Mouse (Mus musculus) liver, postnatal 0 days (tissue): Measurements from ENCODE around the gene 4930432K21Rik.

Source experiments
- CTCF ChIP-seq: sonication (generic); IDR thresholded peaks from 2 replicates; pipeline ENCODE4 v1.5.1; 2016; ENCODE audit warnings: antibody characterized with exemption, low read depth
- EP300 ChIP-seq: IDR thresholded peaks from 2 replicates; pipeline ENCODE4 v1.6.1; 2016; ENCODE audit warnings: antibody characterized with exemption, low read depth, mild to moderate bottlenecking

GRCm38 (mm10) chr8:84185117-84185516 is 37.3 kb downstream of the 4930432K21Rik start, which contains the start of gene Nanos3:
- TF ChIP-seq CTCF, result no peak
- no peak for TF ChIP-seq EP300
